Mouse (Mus musculus): ENCODE data around the gene Rbm20. TPM values are rescaled to one million over a fixed set of nuclear protein-coding genes. Genes with fewer than 3 reads are reported as not detected.

Gene Rbm20
- polyA plus RNA-seq, 1 experiment, result not detected

DNA sequence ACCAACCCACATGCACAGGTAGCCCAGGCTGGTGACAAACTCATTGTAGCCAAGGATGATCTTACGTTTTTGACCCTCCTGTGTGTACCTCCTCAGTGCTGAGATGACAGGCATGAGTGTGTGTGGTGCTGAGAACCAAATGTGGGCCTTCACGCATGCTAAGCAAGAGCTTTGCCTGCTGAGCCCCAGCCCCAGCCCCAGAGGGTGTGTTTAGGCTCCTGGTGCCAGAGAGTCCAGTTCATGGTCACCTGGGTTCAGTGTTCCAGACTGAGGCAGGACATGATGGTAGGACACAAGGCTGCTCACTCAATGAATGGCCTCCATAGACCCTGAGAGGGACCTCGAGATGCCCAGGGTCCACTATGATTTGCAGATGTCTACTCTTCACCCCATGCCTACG lies 11.7 kb upstream of the Rbm20 start:
- WGBS, result 96% methylated on average over 4 of the region's 4 CpGs
- TF ChIP-seq POLR2A (IDR thresholded peaks at IDR 0.05; ENCODE audit: insufficient read depth, low read depth, low read length) (no peak), CTCF (IDR thresholded peaks at IDR 0.05; ENCODE audit: insufficient read depth, low read depth, low read length) (no peak)
- H3K4me3 ChIP-seq (ENCODE audit: insufficient read depth, low read depth, low read length), result no peak overlapping the region

DNA sequence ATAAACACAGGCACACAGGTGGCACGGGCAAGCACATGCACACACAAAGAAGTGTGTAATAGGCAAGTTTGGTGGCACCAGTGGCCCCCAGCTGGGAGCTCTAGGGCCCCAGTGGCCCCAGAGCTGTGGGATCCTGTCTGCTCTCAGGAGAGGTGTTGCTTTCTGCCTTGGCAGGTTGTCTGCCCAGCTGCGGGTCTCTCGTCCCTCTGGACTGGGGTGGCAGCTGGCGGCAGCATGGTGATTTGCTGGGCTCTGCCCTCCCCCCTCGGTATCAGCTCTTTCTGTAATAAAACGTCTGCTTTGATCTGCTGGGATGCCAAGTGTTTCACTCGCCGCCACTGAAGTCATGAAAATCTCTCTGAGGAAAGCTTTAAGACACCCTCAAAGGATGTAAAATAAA lies 10.4 kb upstream of the Rbm20 start:
- no peak overlapping the region for H3K27ac ChIP-seq (ENCODE audit: insufficient read depth, low read depth, low read length)
- H3K4me3 ChIP-seq (ENCODE audit: insufficient read depth, low read depth, low read length), result no peak overlapping the region
- no peak for TF ChIP-seq POLR2A (IDR thresholded peaks at IDR 0.05; ENCODE audit: insufficient read depth, low read depth, low read length)
- no peak for TF ChIP-seq CTCF (IDR thresholded peaks at IDR 0.05; ENCODE audit: insufficient read depth, low read depth, low read length)
- H3K4me1 ChIP-seq (ENCODE audit: control insufficient read depth, insufficient read depth, low read length), result peaks cover 7% of the 10 kb centered on the region; the same call in 1 of the 2 replicates
- WGBS, result 63% methylated on average over 8 of the region's 8 CpGs

More for the DNA sequence above, 11.7 kb upstream of the Rbm20 start:
- Histone ChIP-seq H3K27ac (ENCODE audit: insufficient read depth, low read depth, low read length) (no peak overlapping the region), H3K4me1 (ENCODE audit: control insufficient read depth, insufficient read depth, low read length) (peaks cover 12% of the 10 kb centered on the region; the same call in 1 of the 2 replicates)

DNA sequence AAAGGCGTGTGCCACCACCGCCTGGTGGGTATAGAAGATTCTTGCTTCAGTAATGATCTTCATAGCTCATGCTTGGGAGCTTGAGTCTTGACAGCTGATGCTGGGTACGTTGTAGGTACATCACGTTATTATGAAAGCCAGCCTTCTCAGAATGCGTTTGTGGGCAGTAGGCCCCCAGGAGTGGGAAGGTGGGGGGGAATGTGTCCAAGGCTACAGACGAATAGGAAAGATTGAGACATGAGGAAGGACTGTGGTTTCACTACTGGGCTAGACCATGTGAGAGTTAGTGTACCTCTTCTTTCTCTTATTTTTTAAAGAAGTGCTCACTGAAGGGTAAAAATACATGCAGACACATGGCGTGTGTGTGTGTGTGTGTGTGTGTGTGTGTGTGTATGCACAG lies 8.3 kb upstream of the Rbm20 start:
- WGBS, result 88% methylated on average over 7 of the region's 7 CpGs
- Histone ChIP-seq H3K4me3 (ENCODE audit: insufficient read depth, low read depth, low read length) (no peak overlapping the region), H3K4me1 (ENCODE audit: control insufficient read depth, insufficient read depth, low read length) (peaks cover 3% of the 10 kb centered on the region; the same call in 1 of the 2 replicates), H3K27ac (ENCODE audit: insufficient read depth, low read depth, low read length) (no peak overlapping the region)
- TF ChIP-seq CTCF (IDR thresholded peaks at IDR 0.05; ENCODE audit: insufficient read depth, low read depth, low read length) (no peak), POLR2A (IDR thresholded peaks at IDR 0.05; ENCODE audit: insufficient read depth, low read depth, low read length) (no peak)

DNA sequence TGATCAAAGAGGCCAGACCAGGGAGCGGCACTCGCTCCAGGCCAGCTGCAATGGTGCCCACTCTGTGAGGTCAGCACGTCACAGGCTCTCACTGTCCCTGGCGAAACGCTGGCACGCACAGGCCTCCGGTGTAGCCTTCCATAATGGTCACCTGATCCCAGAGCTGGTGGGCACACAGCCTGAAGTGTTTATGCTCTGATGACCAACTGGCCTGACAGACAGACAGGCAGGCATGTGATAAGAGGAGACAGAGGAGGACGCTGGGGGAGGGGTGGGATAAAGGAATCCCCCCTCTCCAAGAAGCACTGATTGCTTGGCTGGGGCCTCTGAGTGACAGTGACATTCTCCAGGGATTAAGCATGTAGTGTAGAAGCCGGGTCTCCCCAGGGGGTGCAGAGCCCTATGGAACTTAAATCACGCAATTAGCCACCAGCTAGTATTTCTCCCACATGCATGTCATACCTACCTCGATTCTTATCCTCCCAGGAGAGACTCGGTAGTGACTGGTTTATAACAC lies 6.4 kb upstream of the Rbm20 start:
- no peak overlapping the region for H3K4me3 ChIP-seq (ENCODE audit: insufficient read depth, low read depth, low read length)
- H3K4me1 ChIP-seq (ENCODE audit: control insufficient read depth, insufficient read depth, low read length), result peaks cover 7% of the 10 kb centered on the region
- WGBS, result 74% methylated on average over 12 of the region's 12 CpGs
- H3K27ac ChIP-seq (ENCODE audit: insufficient read depth, low read depth, low read length), result no peak overlapping the region
- TF ChIP-seq POLR2A (IDR thresholded peaks at IDR 0.05; ENCODE audit: insufficient read depth, low read depth, low read length) (no peak), CTCF (IDR thresholded peaks at IDR 0.05; ENCODE audit: insufficient read depth, low read depth, low read length) (no peak)

DNA sequence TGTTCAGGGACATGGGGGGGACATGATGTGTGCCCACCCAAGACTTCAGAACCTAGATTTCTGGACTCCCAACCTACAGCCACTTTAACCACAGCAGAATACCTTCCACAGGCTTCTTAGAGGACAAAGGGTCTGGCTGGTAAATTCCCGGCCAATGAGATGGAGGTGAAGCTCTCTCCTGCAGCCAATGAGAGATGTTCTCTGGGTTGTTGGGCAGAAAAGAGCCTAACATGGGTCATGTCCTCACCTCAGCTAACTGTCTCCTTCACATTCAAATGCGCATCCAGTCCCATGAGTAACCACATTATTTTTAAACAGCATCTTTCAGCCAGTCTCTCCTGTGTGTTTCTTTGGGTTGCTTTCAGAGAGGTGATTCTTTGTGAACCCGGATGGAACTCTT lies 5.7 kb upstream of the Rbm20 start:
- peaks cover 11% of the 10 kb centered on the region for H3K4me1 ChIP-seq (ENCODE audit: control insufficient read depth, insufficient read depth, low read length)
- WGBS, result 67% methylated on average over 3 of the region's 3 CpGs
- H3K4me3 ChIP-seq (ENCODE audit: insufficient read depth, low read depth, low read length), result no peak overlapping the region
- no peak for TF ChIP-seq POLR2A (IDR thresholded peaks at IDR 0.05; ENCODE audit: insufficient read depth, low read depth, low read length)
- H3K27ac ChIP-seq (ENCODE audit: insufficient read depth, low read depth, low read length), result no peak overlapping the region

DNA sequence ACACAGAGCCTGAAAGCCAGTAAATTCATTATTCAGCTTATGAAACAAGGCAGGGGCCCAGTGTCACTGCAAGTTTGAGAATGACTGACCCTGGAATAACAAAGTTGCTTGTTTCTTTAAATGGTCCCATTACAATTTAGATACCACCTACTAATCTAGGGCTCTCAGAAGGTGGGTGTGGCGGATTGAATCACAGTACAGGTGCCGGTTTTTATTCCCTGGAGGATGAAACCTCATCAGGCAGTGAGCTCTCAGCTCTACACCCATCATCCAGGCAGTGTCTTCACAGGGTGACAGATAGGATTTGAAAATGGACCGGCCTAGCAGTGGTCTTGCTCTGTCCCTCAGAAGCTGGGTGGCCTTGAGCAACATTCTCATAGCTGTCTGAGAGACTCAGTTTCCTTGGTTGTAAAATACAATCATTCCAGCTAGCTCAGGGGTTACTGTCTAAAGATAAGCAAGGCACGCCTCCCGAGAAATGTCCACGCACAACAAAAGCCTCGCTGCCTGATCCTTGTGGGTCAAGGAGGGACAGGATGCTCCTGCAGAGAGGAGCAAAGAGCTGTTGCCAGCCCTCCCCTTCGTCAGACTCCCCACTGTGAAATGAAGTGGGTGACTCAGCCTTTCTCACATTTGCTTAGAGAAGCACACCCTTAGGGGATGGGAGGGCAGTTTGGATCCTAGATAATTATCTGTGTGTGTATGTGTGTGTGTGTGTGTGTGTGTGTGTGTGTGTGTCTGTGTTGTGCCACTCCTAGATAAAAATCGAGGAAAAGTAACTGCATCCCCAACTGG lies 2.8 kb upstream of the Rbm20 start:
- 39% methylated on average over 9 of the region's 9 CpGs for WGBS
- no peak for TF ChIP-seq CTCF (IDR thresholded peaks at IDR 0.05; ENCODE audit: insufficient read depth, low read depth, low read length)
- no peak for TF ChIP-seq POLR2A (IDR thresholded peaks at IDR 0.05; ENCODE audit: insufficient read depth, low read depth, low read length)
- Histone ChIP-seq H3K27ac (ENCODE audit: insufficient read depth, low read depth, low read length) (peak overlapping the region; percentile 69; the same call in 1 of the 2 replicates), H3K4me3 (ENCODE audit: insufficient read depth, low read depth, low read length) (no peak overlapping the region), H3K4me1 (ENCODE audit: control insufficient read depth, insufficient read depth, low read length) (peaks cover 19% of the 10 kb centered on the region)

DNA sequence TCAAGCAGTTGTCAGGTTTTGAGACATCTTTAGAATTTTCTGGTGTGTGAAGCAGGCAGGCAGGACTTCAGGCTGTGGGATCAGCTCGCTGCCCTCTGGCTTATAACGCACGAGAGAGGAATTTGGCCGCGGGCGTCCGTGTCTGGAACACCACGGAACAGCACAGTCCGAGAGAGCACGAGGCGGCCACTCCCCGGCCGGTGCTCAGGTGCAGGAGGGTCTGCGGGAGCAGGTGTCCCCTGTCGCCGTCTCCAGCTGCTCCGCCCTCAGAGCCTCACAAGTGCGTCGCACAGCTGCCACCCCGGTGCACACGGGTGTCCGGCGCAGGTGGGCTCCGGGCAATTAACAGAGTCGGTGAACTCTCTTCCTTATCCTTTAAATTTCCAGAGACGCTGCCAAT lies 878 bp upstream of the Rbm20 start:
- Histone ChIP-seq H3K4me3 (ENCODE audit: insufficient read depth, low read depth, low read length) (peak overlapping the region; percentile 91), H3K27ac (ENCODE audit: insufficient read depth, low read depth, low read length) (no peak overlapping the region), H3K4me1 (ENCODE audit: control insufficient read depth, insufficient read depth, low read length) (peaks cover 19% of the 10 kb centered on the region)
- WGBS, result 3% methylated on average over 26 of the region's 26 CpGs
- TF ChIP-seq POLR2A (IDR thresholded peaks at IDR 0.05; ENCODE audit: insufficient read depth, low read depth, low read length), result no peak
- TF ChIP-seq CTCF (IDR thresholded peaks at IDR 0.05; ENCODE audit: insufficient read depth, low read depth, low read length), result no peak

DNA sequence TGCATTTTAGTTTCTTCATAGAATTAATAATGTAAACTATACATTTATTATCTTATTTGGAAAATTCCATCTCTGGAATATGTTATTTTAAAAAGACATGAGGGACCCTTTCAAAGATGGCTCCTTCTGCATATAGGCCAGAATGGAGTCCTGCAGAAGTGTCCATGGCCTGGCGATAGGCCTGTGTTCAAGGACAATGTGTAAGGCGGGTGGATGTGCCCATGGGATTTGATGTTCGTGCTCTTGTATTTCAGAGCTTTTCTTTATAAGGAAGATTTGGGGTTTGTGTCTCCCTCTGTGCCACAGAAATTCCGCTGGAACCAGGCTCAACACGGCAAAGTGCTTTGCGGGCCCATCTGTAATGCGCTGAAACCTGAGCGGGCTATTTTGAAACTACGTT lies 2.1 kb downstream of the Rbm20 start:
- TF ChIP-seq CTCF (IDR thresholded peaks at IDR 0.05; ENCODE audit: insufficient read depth, low read depth, low read length), result no peak
- TF ChIP-seq POLR2A (IDR thresholded peaks at IDR 0.05; ENCODE audit: insufficient read depth, low read depth, low read length), result no peak
- no peak overlapping the region for H3K27ac ChIP-seq (ENCODE audit: insufficient read depth, low read depth, low read length)
- H3K4me1 ChIP-seq (ENCODE audit: control insufficient read depth, insufficient read depth, low read length), result peaks cover 18% of the 10 kb centered on the region
- 98% methylated on average over 9 of the region's 9 CpGs for WGBS
- H3K4me3 ChIP-seq (ENCODE audit: insufficient read depth, low read depth, low read length), result no peak overlapping the region

DNA sequence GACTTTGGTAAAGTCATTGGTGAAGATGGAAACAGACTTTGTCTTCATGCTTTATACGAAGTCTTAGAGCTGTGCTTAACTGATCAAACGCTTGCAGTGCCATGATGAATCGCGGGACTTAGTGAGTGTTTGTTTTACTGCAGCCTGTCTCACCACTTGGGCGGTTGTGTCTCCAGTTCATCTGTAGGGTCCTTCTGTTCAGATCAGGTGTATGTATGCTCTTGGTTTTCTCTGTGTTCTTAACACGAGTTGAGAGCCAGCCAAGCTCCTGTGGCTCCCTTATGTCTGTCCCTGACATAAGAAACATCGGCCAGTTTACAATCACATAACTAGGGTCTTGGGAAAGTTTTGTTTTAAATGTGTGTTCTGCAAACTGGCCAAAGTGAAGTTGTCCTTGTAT lies 2.9 kb downstream of the Rbm20 start:
- TF ChIP-seq CTCF (IDR thresholded peaks at IDR 0.05; ENCODE audit: insufficient read depth, low read depth, low read length) (no peak), POLR2A (IDR thresholded peaks at IDR 0.05; ENCODE audit: insufficient read depth, low read depth, low read length) (no peak)
- Histone ChIP-seq H3K4me1 (ENCODE audit: control insufficient read depth, insufficient read depth, low read length) (peaks cover 14% of the 10 kb centered on the region), H3K27ac (ENCODE audit: insufficient read depth, low read depth, low read length) (no peak overlapping the region), H3K4me3 (ENCODE audit: insufficient read depth, low read depth, low read length) (no peak overlapping the region)
- 95% methylated on average over 7 of the region's 7 CpGs for WGBS
